In genomic region chr15:84638405-84638804, GRCm38 (mm10) we compare ENCODE assay signal across 9 mouse cellular contexts. TPM values are rescaled to one million over a fixed set of nuclear protein-coding genes. Genes with fewer than 3 reads are reported as not detected.
DNase-seq lines count a peak whose midpoint lies in the region; ATAC-seq and TF ChIP-seq lines count a peak whose summit lies in the region.
"Had no signal": no experiment of that assay in that cellular context is flagged by ENCODE, and none has a peak within 500 bp of the region (broad histone marks: within the 10 kb centered on the region; RNA-seq: fewer than 3 reads in every experiment).

No protein-coding gene starts in this region.

- H3K9me3 ChIP-seq in embryonic facial prominence, embryonic 13.5 days = no peaks in the 10 kb centered on the region

- intact Hi-C loops in gastrocnemius, adult 2 months (cut with DNase I) = no loop called here

- peaks cover 43% of the 10 kb centered on the region for H3K4me1 ChIP-seq in embryonic facial prominence, embryonic 13.5 days

- H3K4me2 ChIP-seq in embryonic facial prominence, embryonic 13.5 days = no peak overlapping the region

- H3K9ac ChIP-seq in embryonic facial prominence, embryonic 13.5 days = no peak overlapping the region

- H3K27ac ChIP-seq in gastrocnemius, adult 2 months = peak overlapping the region; percentile 48; the same call in 1 of the 2 replicates
- H3K27ac ChIP-seq in embryonic facial prominence, embryonic 13.5 days = peak overlapping the region; percentile 95

- DNase-seq in gastrocnemius, adult 2 months = no peak
- DNase-seq in gastrocnemius, postnatal 25 days = no peak
- DNase-seq in kidney, postnatal 36 days = peak; percentile 44 to 61
- no peak for DNase-seq in kidney, adult 18-20 months
- peak; percentile 47 for DNase-seq in lung, postnatal 25 days (ENCODE audit: low spot score)
- DNase-seq in yolk sac, embryonic 10.5 days (ENCODE audit: low spot score) = no peak
- DNase-seq in left cerebral cortex, adult 8-10 months (ENCODE audit: low spot score in 2 of 2) = no peak

- H3K27me3 ChIP-seq in embryonic facial prominence, embryonic 13.5 days = no peaks in the 10 kb centered on the region

- ATAC-seq in embryonic facial prominence, embryonic 13.5 days (ENCODE audit: insufficient number of reproducible peaks, insufficient read depth, low FRiP score, low TSS enrichment, low read depth) = no peak

- no peak for TF ChIP-seq CTCF in gastrocnemius, adult 2 months (IDR thresholded peaks at IDR 0.05)

- no peak overlapping the region for H3K4me3 ChIP-seq in gastrocnemius, adult 2 months
- H3K4me3 ChIP-seq in embryonic facial prominence, embryonic 13.5 days = no peak overlapping the region
- H3K4me3 ChIP-seq: erythroblast, embryonic 14.5 days had no signal

- no peaks in the 10 kb centered on the region for H3K36me3 ChIP-seq in embryonic facial prominence, embryonic 13.5 days

RNA-seq across cellular contexts. Expression of gene Prr5, which starts 31.0 kb away (rescaled TPM):
- total RNA-seq in gastrocnemius, adult 2 months (2021) = 1 to 10 TPM; 3.0 to 4.3 TPM
- 1 to 10 TPM; 3.9 to 4.1 TPM for total RNA-seq in gastrocnemius, postnatal 25 days (2021)
- 18.8 and 20.7 TPM in 2 replicates for polyA plus RNA-seq in embryonic facial prominence, embryonic 13.5 days (2015; fragmentation: Nextera tagmentation; extraction: Ambion mirVana)
- 10 to 100 TPM in 2 of 4 experiments, 1 to 10 TPM in 2; 9.1 to 13.9 (median 10.2) TPM for total RNA-seq in left cerebral cortex, adult 8-10 months (2022)

Comparison
In these comparisons a context has a peak if more than half of its experiments do, and no peak if none do; other contexts are left out.
1. DNase-seq: peak in kidney, postnatal 36 days (2 of 2) and lung, postnatal 25 days (single experiment); none in gastrocnemius, adult 2 months (single experiment), gastrocnemius, postnatal 25 days (single experiment), kidney, adult 18-20 months (single experiment), yolk sac, embryonic 10.5 days (single experiment) and left cerebral cortex, adult 8-10 months (0 of 2).